30 mouse cellular contexts compared by ENCODE assay signal in the genomic region with DNA sequence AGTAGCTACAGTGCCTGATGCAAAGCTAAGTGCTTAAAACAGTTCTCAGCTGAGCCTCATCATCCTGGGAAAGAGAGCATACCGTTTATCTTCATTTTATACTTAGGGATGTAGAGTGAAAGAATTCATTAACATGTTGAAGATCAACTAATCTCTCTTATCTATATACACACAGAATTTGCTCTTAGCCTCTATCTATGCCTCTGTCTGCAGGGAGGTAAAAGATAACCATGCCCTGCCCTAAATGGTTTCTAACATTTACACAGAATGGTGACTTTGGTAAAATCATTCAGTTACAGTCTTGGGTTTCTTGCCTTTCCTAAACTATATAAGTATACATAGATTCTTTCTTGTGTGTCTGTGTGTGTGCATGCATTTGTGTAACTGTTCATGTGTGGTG. TPM values are rescaled to one million over a fixed set of nuclear protein-coding genes. Genes with fewer than 3 reads are reported as not detected.
DNase-seq lines count a peak whose midpoint lies in the region; ATAC-seq and TF ChIP-seq lines count a peak whose summit lies in the region.
"Had no signal": no experiment of that assay in that cellular context is flagged by ENCODE, and none has a peak within 500 bp of the region (broad histone marks: within the 10 kb centered on the region; RNA-seq: fewer than 3 reads in every experiment).

No protein-coding gene starts in this region.

- no peak for TF ChIP-seq CTCF in layer of hippocampus, adult 2 months (conservative IDR thresholded peaks at IDR 0.05)
- TF ChIP-seq CTCF in stomach, postnatal 0 days (IDR thresholded peaks at IDR 0.05; ENCODE audit: low read depth): no peak
- TF ChIP-seq CTCF in kidney, adult 2 months (conservative IDR thresholded peaks at IDR 0.05; ENCODE audit: insufficient read depth, insufficient read length, low read depth, low read length): no peak

- peaks cover 11% of the 10 kb centered on the region for H3K36me3 ChIP-seq in liver, embryonic 15.5 days (replicated peaks)
- H3K36me3 ChIP-seq in stomach, postnatal 0 days (ENCODE audit: control insufficient read depth, insufficient read depth, low read length): 0 out of 2 replicates have a peak, but pooled peaks cover 8% of the 10 kb centered on the region
- H3K36me3 ChIP-seq in kidney, adult 2 months (ENCODE audit: control insufficient read depth, insufficient read depth, low read length): no peaks in the 10 kb centered on the region
- H3K36me3 ChIP-seq: embryonic facial prominence, embryonic 12.5 days; forebrain, embryonic 12.5 days had no signal

- no peak overlapping the region for H3K4me3 ChIP-seq in layer of hippocampus, adult 2 months
- H3K4me3 ChIP-seq in liver, embryonic 15.5 days (replicated peaks): no peak overlapping the region
- H3K4me3 ChIP-seq in stomach, postnatal 0 days (ENCODE audit: low read depth, low read length): no peak overlapping the region
- H3K4me3 ChIP-seq in kidney, adult 2 months (ENCODE audit: insufficient read depth, low read depth, low read length): no peak overlapping the region
- H3K4me3 ChIP-seq: embryonic facial prominence, embryonic 12.5 days; forebrain, embryonic 12.5 days; hindbrain, embryonic 13.5 days; left cerebral cortex, adult 2 months; limb, embryonic 13.5 days; midbrain, embryonic 10.5 days had no signal

- peaks cover 39% of the 10 kb centered on the region for H3K4me1 ChIP-seq in liver, embryonic 15.5 days (replicated peaks)
- H3K4me1 ChIP-seq in stomach, postnatal 0 days (replicated peaks; ENCODE audit: control insufficient read depth, insufficient read depth): no peaks in the 10 kb centered on the region
- no peaks in the 10 kb centered on the region for H3K4me1 ChIP-seq in kidney, adult 2 months (ENCODE audit: control insufficient read depth, insufficient read depth, low read length)
- H3K4me1 ChIP-seq: embryonic facial prominence, embryonic 12.5 days; forebrain, embryonic 12.5 days; hindbrain, embryonic 13.5 days; limb, embryonic 13.5 days; midbrain, embryonic 10.5 days had no signal

- no peak for TF ChIP-seq POLR2A in kidney, adult 2 months (IDR thresholded peaks at IDR 0.05; ENCODE audit: low read depth, low read length)

- ATAC-seq in erythroid progenitor cell, adult 5-6 weeks (replicated peaks; ENCODE audit: low FRiP score, poor library complexity, severe bottlenecking): 0 out of 2 replicates have a peak, but pooled peaks have one; percentile 46
- peak; percentile 73 for ATAC-seq in liver, embryonic 15.5 days (ENCODE audit: insufficient read depth)
- no peak for ATAC-seq in stomach, postnatal 0 days (ENCODE audit: low FRiP score, low TSS enrichment)
- ATAC-seq: activated CD4-positive, CD25-positive, alpha-beta regulatory T cell, adult 4 months; CD4-positive, CD25-positive, alpha-beta regulatory T cell, adult 4 months; intestine, embryonic 16.5 days; midbrain, embryonic 16.5 days had no signal

- no peaks in the 10 kb centered on the region for H3K9me3 ChIP-seq in liver, embryonic 15.5 days (replicated peaks)
- no peaks in the 10 kb centered on the region for H3K9me3 ChIP-seq in stomach, postnatal 0 days (ENCODE audit: control insufficient read depth, low read length)
- H3K9me3 ChIP-seq: embryonic facial prominence, embryonic 12.5 days; forebrain, embryonic 12.5 days; hindbrain, embryonic 13.5 days; limb, embryonic 13.5 days; midbrain, embryonic 10.5 days had no signal

- TF ChIP-seq EP300 in stomach, postnatal 0 days (optimal IDR thresholded peaks at IDR 0.05): no peak

- no peak for DNase-seq in layer of hippocampus, adult 2 months (ENCODE audit: low spot score in 2 of 2)
- DNase-seq in layer of hippocampus, adult 11-12 months (ENCODE audit: low spot score): no peak
- DNase-seq in stomach, postnatal 0 days (ENCODE audit: low spot score): no peak
- DNase-seq in kidney, adult 2 months: no peak
- DNase-seq in urinary bladder, postnatal 10 days (ENCODE audit: low spot score): no peak
- DNase-seq: adrenal gland, adult 2 months; cerebellum, adult 9-10 months; cerebellum, postnatal 36 days; embryo, embryonic 11 days; gastrocnemius, postnatal 14 days; heart, postnatal 36 days; kidney, adult 9 months; kidney, postnatal 14 days; lung, adult 2 months; lung, postnatal 10 days; right cerebral cortex, postnatal 4 days had no signal

- 4% methylated on average over 1 of the region's 1 CpGs for WGBS in liver, embryonic 15.5 days (ENCODE audit: insufficient replicate concordance)
- WGBS in stomach, postnatal 0 days: 65% methylated on average over 1 of the region's 1 CpGs
- WGBS in kidney, adult 2 months: 89% methylated on average over 1 of the region's 1 CpGs

- H3K9ac ChIP-seq in liver, embryonic 15.5 days: no peak overlapping the region
- H3K9ac ChIP-seq in stomach, postnatal 0 days (ENCODE audit: low read length): no peak overlapping the region
- H3K9ac ChIP-seq: embryonic facial prominence, embryonic 12.5 days; forebrain, embryonic 12.5 days; hindbrain, embryonic 13.5 days; limb, embryonic 13.5 days had no signal

- H3K4me2 ChIP-seq in liver, embryonic 15.5 days: peak overlapping the region; percentile 47; the same call in 1 of the 2 replicates
- H3K4me2 ChIP-seq in stomach, postnatal 0 days (replicated peaks; ENCODE audit: low read depth): no peak overlapping the region
- H3K4me2 ChIP-seq: embryonic facial prominence, embryonic 12.5 days; forebrain, embryonic 12.5 days; heart, embryonic 11.5 days; hindbrain, embryonic 13.5 days; limb, embryonic 13.5 days had no signal

- peak overlapping the region; percentile 86; the same call in 1 of the 2 replicates for H3K27ac ChIP-seq in layer of hippocampus, adult 2 months
- peak overlapping the region; percentile 58 for H3K27ac ChIP-seq in liver, embryonic 15.5 days (replicated peaks)
- H3K27ac ChIP-seq in stomach, postnatal 0 days (replicated peaks): 0 out of 2 replicates have a peak overlapping the region, but pooled peaks have one; percentile 24
- no peak overlapping the region for H3K27ac ChIP-seq in kidney, adult 2 months (ENCODE audit: insufficient read depth, low read depth, low read length)
- H3K27ac ChIP-seq: embryonic facial prominence, embryonic 12.5 days; forebrain, embryonic 12.5 days; hindbrain, embryonic 13.5 days; limb, embryonic 13.5 days; macrophage; midbrain, embryonic 10.5 days had no signal

- H3K27me3 ChIP-seq in liver, embryonic 15.5 days: no peaks in the 10 kb centered on the region
- H3K27me3 ChIP-seq in stomach, postnatal 0 days (ENCODE audit: control insufficient read depth, insufficient read depth, low read length): no peaks in the 10 kb centered on the region
- H3K27me3 ChIP-seq in kidney, adult 2 months (replicated peaks; ENCODE audit: control insufficient read depth, insufficient read depth, low read length): no peaks in the 10 kb centered on the region
- H3K27me3 ChIP-seq: embryonic facial prominence, embryonic 12.5 days; forebrain, embryonic 12.5 days; hindbrain, embryonic 13.5 days; limb, embryonic 13.5 days had no signal

RNA-seq across cellular contexts. Expression of a gene that starts 12.2 kb away (rescaled TPM):
- total RNA-seq in layer of hippocampus, adult 2 months (2021): 10 to 100 TPM; 60.0 to 62.3 TPM
- 11.7 and 12.6 TPM in 2 replicates for total RNA-seq in erythroid progenitor cell, adult 5-6 weeks (2015; ENCODE audit: low replicate concordance)
- 6.1 and 9.6 TPM in 2 replicates for total RNA-seq in erythroid progenitor cell, adult 5-6 weeks (2017; ENCODE audit: low replicate concordance)
- 4.7 and 4.8 TPM in 2 replicates for polyA plus RNA-seq in liver, embryonic 15.5 days (2015; fragmentation: Nextera tagmentation; extraction: Ambion mirVana)
- 15.9 and 16.1 TPM in 2 replicates for polyA plus RNA-seq in stomach, postnatal 0 days (2015; fragmentation: Nextera tagmentation; extraction: Ambion mirVana)
- polyA plus RNA-seq in kidney, adult 2 months (2012; rRNA removed): 28.6 and 30.5 TPM in 2 replicates
